Mouse (Mus musculus) lung, postnatal 0 days (tissue): Measurements from ENCODE around the gene Armh4. TPM values are rescaled to one million over a fixed set of nuclear protein-coding genes. Genes with fewer than 3 reads are reported as not detected.

Experiments used
- ATAC-seq: fragments of 200-750 bp; cut with Nextera tagmentation; 2 replicates; pipeline ENCODE4 v1.8.0; 2017; ENCODE audit warnings: moderate library complexity
- DNase-seq: peaks from one replicate; pipeline ENCODE4 v3.0.0-alpha.2; 2016; ENCODE audit warnings: low spot score
- H3K27ac ChIP-seq: fragments of 300-500 bp; sonication (generic); 2 replicates; pipeline ENCODE4 v1.5.1; 2014; ENCODE audit warnings: antibody characterized with exemption, mild to moderate bottlenecking, low read length, mixed read lengths
- H3K27me3 ChIP-seq: fragments of 300-500 bp; sonication (generic); replicated peaks from 2 replicates; pipeline ENCODE4 v1.6.1; 2014; ENCODE audit warnings: low read length, mixed read lengths; ENCODE audit not compliant: insufficient read depth
- H3K36me3 ChIP-seq: fragments of 300-500 bp; sonication (generic); 2 replicates; pipeline ENCODE4 v1.6.1; 2014; ENCODE audit warnings: low read length, mixed read lengths; ENCODE audit not compliant: insufficient read depth
- H3K4me1 ChIP-seq: fragments of 300-500 bp; sonication (generic); 2 replicates; pipeline ENCODE4 v1.6.1; 2014; ENCODE audit warnings: antibody characterized with exemption, low read depth, low read length, mixed read lengths; ENCODE audit not compliant: insufficient read depth
- H3K4me2 ChIP-seq: fragments of 300-500 bp; sonication (generic); replicated peaks from 2 replicates; pipeline ENCODE4 v1.6.1; 2014; ENCODE audit warnings: low read depth, mild to moderate bottlenecking, low read length, moderate library complexity, mixed read lengths
- H3K4me3 ChIP-seq: fragments of 300-500 bp; sonication (generic); 2 replicates; pipeline ENCODE4 v1.5.1; 2014; ENCODE audit warnings: low read depth, low read length
- H3K9ac ChIP-seq: fragments of 300-500 bp; sonication (generic); replicated peaks from 2 replicates; pipeline ENCODE4 v1.6.1; 2014; ENCODE audit warnings: low read depth, mild to moderate bottlenecking
- H3K9me3 ChIP-seq: fragments of 300-500 bp; sonication (generic); 2 replicates; pipeline ENCODE4 v1.6.1; 2016; ENCODE audit warnings: low read length, mixed read lengths
- CTCF ChIP-seq: IDR thresholded peaks from 2 replicates; pipeline ENCODE4 v1.5.1; 2016; ENCODE audit warnings: antibody characterized with exemption, mild to moderate bottlenecking
- EP300 ChIP-seq: IDR thresholded peaks from 2 replicates; pipeline ENCODE4 v1.6.1; 2016; ENCODE audit warnings: antibody characterized with exemption, mild to moderate bottlenecking, control low read depth
- WGBS: fragments of 180-500 bp; shearing (Covaris S2); extraction: QIAGEN DNeasy Blood & Tissue Kit; methylation state at CpG from one replicate; pipeline ENCODE4 v1.1.7; 2014; 5-methylcytosine and 5-hydroxymethylcytosine counted together
- polyA plus RNA-seq: library from polyadenylated mRNA; unstranded; fragments of >200 nt; fragmentation: Nextera tagmentation; extraction: Ambion mirVana; gene quantifications from 2 replicates; pipeline ENCODE4 v1.2.1, GENCODE M21; 2015

Gene Armh4
- polyA plus RNA-seq, 1 experiment from 2014 or later, result 1.9 TPM

DNA sequence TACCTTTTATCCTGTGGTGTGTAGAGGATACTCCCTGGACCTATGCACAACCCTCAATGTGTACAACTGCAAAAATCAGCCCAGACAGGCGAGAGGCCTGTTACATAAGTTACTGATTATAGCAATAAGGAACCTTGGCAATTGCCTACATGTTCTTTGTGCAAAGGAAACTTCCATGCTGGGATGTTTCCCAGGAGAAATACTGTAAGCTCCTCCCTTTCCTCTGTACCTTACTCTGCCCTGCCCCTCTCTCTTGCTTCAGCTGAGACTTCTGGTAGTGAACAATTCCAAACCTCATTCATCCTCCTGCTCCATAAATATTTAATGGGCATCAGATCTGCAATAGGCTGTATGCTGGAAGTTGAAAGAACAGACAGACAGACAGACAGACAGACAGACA lies 145.8 kb downstream of the Armh4 start:
- Histone ChIP-seq H3K9ac (no peak overlapping the region), H3K9me3 (no peaks in the 10 kb centered on the region), H3K27ac (no peak overlapping the region), H3K4me2 (no peak overlapping the region), H3K36me3 (no peaks in the 10 kb centered on the region), H3K4me3 (no peak overlapping the region), H3K27me3 (no peaks in the 10 kb centered on the region), H3K4me1 (no peaks in the 10 kb centered on the region)
- ATAC-seq (no peak), DNase-seq (no peak)
- 52% methylated on average over 1 of the region's 1 CpGs for WGBS
- TF ChIP-seq CTCF, result no peak

DNA sequence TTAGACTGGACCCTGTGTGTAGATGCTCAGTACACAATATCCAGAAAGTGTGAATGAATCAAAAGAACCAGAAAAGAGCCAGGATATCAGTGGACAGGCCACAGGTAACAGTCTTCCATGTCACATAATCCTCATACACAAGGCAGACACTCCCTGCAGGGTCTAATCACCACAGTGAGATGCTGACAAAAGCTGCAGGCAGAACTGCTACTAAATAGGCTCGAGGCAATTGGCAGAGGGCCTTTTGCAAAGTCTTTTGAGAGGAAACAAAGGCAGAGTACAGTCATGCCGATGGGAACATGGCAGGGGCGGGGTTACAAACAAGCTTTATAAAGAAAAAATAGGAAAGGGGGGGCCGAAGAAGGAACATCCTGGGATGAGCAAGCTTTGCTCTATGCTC lies 157.1 kb downstream of the Armh4 start:
- no peaks in the 10 kb centered on the region for H3K36me3 ChIP-seq
- no peaks in the 10 kb centered on the region for H3K4me1 ChIP-seq
- no peak overlapping the region for H3K4me3 ChIP-seq
- H3K9ac ChIP-seq, result no peak overlapping the region
- 73% methylated on average over 4 of the region's 4 CpGs for WGBS
- TF ChIP-seq EP300, result no peak
- no peak for TF ChIP-seq CTCF
- no peaks in the 10 kb centered on the region for H3K9me3 ChIP-seq
- H3K27me3 ChIP-seq, result no peaks in the 10 kb centered on the region
- H3K4me2 ChIP-seq, result no peak overlapping the region
- DNase-seq (no peak), ATAC-seq (no peak)
- no peak overlapping the region for H3K27ac ChIP-seq

Other genes with a start within 250 kb of the Armh4 start
- not detected in 2 replicates for gene Olfr722, start 118.6 kb upstream of the Armh4 start, polyA plus RNA-seq
- not detected in 2 replicates for gene Olfr723, start 148.4 kb upstream of the Armh4 start, polyA plus RNA-seq
- gene Olfr724, start 179.9 kb upstream of the Armh4 start, polyA plus RNA-seq, result not detected in 2 replicates